Mouse (Mus musculus) layer of hippocampus, adult 8-10 months (tissue): ENCODE results near the gene Clec11a. TPM values are rescaled to one million over a fixed set of nuclear protein-coding genes. Genes with fewer than 3 reads are reported as not detected.
A peak's percentile ranks its signal among the peaks of the same experiment; 100 is the strongest.
"Not testable (repeated sequence)": the region's sequence is repeated elsewhere in the genome, so short reads cannot be mapped to it uniquely, and the experiment has no call there.

Experiments used
- DNase-seq, 2 experiments: peaks; one replicate each; pipeline ENCODE4 v3.0.0; 2022; ENCODE audit warnings: low spot score in 2 of 2
- total RNA-seq, 4 experiments: library from RNA; stranded (reverse); gene quantifications; 2 replicates each; pipeline ENCODE4 v1.2.4; 2022

The Clec11a gene
- total RNA-seq, 4 experiments from 2014 or later = 3.6 to 4.2 (median 3.6) TPM

- DNase-seq = no peak
Observed at GRCm38 (mm10) chr7:44326614-44327013, 19.9 kb upstream of the Clec11a start.

DNA sequence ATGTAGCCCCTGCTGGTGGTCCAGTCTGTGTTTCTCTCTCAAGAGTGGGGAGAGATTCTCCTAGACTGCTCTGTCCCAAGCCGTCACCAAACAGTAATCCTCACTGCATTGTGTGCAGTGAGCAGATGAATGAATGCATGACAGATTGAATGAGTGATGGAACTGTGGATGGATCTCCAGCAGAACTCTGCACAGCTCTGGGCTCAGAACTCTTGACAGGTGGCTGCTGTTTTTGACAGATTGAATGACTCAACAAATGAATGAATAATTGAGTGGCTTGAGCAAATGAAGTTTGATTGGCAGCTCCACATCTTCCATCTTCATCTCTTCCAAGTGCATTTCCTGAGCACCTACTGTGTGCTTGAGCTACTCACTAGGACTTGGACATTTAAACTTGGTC lies 15.6 kb upstream of the Clec11a start:
- no peak for DNase-seq

DNA sequence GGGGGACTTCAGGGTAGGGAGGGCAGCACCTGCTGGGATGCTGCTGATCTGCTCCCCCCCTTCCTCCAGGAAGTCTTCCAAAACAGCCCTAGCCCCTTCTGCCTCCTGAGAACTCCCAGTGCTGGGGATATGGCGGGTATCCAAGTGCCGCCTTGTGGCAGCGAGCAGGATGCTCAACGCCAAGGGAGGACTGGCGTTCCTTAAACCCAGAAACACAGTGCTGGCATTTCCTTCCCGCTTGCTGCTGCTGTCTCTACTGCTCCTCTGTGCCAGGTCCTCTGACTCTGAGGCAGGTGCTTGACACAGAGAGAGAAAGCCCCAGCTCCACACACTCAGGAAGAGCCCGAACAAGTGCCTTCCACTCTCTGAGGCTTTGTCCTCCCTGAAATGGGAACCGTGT lies 14.2 kb upstream of the Clec11a start:
- peak in 1 of 2 experiments; percentile 77 for DNase-seq

DNA sequence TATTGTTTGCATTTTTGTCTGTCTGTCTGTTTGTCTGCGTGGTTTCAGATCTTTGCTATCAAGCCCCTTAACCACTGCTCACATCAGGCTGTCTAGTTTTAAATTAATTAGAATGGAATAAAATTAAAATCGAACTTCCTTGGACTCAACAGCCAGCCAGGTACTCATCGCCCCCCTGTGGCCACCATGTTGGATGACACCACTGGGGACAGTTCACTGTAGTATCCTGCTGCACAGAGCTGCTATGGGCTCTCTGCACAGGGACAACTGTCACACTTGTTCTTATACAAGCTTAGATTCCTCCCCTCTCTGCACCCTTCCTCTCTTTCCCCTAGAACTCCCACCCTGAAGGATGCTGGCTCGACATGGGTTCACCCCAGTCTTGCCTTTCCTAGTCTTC lies 11.2 kb upstream of the Clec11a start:
- no peak for DNase-seq

- no peak for DNase-seq
Observed at GRCm38 (mm10) chr7:44312484-44312883, 5.8 kb upstream of the Clec11a start.

DNA sequence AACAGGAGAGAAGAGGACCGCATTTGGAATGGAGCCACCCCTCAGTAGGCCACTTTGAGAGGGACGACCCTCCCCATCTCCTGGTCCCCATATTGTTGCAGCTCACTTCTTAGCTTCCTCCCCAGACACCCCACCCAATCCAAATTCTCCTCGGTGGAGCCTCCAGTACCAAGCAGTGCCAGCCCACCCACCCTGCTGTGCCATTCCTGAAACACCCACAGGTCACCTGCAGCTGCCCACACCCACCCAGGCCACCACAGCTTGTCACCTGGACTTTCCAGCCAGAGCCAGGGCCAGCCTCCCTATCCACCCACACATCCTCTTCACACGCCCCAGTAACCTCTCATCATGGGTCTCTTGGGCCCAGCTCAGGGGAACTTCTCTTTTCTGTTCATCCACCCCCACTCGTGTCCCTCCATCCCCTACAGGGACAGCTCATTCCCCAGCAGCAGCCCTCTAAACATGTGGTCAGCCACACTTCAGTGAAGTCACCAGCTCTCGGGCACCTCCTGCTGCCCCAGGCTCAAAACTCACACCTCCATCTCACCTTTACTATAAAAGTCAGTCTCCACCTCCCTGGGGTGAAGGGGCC lies 5.1 kb upstream of the Clec11a start:
- no peak for DNase-seq

DNA sequence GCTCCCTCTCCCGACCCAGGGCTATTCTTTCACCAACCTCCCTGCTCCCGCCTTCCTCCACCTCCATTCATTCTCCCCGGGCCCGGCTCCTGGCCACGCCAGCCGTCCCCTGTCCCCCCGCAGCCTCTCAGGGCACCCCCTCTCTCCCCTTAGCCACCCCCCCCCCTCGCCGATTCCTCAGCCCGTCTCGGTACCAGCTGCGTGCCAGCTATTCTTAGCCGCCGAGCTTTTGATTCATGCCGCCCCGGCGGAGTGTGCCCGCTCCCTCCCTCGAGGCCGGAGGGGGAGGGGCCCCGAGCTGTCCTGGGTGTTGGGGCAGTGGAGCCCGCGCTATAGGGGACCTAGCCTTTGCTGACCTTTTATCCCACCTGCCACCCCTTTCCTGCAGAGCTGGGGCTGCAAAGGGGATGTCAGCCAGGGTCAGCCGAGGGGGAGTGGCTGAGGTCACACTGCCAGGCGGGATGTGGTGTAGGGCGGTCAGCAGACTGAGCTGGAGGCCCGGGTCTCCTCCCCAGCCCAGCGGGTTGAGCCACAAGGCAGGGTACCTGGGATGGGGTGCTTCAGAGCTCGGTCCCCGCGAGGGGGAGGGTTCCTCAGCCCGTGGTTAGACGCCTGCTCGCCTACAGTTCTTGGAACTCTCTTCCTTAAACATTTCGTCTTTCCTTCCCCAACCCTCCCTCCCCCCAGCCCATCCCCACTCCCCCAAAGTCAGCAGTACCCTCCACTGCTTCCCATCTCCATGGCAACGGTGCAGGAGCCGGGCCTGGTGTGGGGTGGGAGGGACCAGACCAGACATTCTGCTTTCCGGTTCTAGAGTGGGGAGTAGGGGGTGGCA lies 4.4 kb upstream of the Clec11a start:
- DNase-seq = no peak

DNA sequence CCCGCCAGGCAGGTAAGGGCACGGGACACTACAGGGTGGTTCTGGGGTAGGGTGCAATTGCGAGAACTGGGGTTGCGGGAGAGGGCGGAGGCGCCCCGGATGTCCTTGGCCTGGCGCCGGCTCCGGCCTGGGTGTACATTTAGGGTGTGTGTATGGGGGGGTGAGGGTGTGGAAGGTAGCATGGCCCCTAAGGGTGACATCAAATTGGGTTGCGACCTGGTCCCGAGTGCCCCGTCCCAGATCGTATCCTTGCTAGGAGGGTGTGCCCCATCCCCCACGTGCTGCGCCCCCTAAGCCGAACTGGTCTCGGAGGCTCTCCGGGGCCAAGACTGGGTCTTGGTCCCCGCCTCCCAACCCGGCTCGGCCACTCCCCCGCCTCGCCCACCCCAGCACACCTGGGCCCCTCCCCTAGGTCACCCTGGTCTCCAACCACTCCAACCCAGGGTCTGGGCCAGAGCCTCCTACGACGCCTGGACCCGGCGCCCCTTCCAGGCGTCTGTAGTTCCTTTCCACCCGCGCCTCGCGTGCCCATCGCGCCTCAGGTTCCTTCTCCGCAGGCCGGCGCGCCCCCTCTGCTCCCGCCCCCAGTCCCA lies 3.7 kb upstream of the Clec11a start:
- DNase-seq = no peak

DNA sequence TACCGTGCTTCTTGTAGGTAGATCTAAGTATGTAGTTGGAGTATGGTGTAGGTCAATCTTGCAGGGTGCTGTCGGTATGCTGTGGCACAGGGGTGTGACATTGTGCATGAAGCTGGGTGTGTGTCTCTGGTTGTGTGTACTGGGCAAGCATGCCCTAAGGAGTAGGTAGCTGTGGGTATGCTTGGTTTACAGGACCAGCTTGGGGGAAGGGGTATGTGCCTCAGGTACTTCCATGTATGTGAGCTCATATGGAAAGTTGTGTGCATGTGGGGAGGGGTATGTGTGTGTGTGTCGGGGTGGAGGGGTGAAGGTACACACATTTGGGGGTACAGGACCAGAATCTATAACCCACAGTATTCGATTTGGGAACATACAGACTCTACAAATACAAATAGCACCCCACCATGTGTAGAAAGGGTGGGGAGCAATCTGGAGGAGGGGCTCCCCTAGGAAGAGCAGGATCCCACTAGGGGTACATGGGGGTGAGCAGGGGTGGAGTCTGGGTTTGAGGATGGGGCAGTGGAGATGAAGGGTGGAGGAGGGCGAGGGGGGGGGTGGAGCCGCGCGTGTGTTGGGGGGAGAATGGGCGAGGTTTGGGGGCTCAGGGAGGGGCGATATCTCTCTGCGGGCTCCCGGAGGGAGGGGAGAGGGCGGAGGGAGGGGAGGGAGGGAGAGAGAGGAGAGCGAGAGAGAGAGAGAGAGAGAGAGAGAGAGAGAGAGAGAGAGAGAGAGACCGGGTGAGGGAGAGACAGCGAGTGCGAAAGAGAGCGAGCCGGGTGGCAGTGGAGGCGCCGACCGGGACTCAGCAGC lies 3.0 kb upstream of the Clec11a start, which contains the start of gene Shank1:
Gene Shank1, plus strand, starts transcription at position 779 of the 810 bp plus-strand sequence.
- DNase-seq = no peak

- DNase-seq = no peak
Observed at GRCm38 (mm10) chr7:44307261-44308020, 739 bp upstream of the Clec11a start.

- no peak for DNase-seq
Observed at GRCm38 (mm10) chr7:44305686-44306085, 1.0 kb downstream of the Clec11a start.

DNA sequence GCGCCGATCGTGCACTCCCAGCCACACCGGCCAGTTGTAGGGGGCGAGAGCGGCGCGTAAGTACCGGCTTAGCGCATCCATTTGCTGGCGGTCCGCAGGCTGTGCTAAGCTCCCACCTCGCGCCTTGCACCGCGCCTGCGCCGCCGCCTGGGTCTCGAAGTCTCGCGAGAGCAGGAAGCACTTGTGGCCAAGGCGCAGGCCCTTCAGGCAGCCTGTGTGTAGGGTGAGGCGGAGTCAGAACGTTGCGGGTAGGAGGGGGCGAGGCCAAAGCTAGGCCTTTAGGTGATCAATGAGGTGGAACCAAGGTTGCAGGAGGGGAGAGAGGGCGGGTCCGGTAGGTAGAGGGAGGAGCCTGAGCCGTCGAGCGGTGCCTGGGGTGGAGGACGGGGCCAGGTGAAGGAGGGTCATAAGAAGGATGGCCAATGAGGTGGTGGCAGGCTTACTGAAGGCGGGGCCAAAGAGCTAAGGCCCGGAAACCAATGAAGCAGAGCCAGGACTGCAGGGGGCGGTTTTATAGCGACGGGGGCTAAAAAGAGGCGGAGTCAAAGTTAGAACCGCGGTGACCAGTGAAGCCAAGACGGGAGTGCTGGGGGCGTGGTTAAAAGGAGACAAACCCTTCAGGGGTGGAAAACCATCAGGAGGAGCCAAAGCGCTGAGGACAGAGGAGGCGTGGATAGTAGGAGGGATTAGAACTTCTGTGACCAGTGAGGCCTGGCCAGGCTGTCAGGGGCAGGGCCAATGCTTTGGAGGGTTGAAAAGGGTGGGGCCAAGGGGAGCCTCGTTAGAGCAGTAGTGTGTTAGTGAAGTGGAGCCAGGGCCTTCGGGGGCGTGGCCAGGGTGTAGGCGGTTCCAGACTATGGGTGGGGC lies 1.7 kb downstream of the Clec11a start:
- DNase-seq = peak; percentile 97 to 98

GRCm38 (mm10) chr7:44304463-44304774 lies 2.3 kb downstream of the Clec11a start:
- no peak for DNase-seq

DNA sequence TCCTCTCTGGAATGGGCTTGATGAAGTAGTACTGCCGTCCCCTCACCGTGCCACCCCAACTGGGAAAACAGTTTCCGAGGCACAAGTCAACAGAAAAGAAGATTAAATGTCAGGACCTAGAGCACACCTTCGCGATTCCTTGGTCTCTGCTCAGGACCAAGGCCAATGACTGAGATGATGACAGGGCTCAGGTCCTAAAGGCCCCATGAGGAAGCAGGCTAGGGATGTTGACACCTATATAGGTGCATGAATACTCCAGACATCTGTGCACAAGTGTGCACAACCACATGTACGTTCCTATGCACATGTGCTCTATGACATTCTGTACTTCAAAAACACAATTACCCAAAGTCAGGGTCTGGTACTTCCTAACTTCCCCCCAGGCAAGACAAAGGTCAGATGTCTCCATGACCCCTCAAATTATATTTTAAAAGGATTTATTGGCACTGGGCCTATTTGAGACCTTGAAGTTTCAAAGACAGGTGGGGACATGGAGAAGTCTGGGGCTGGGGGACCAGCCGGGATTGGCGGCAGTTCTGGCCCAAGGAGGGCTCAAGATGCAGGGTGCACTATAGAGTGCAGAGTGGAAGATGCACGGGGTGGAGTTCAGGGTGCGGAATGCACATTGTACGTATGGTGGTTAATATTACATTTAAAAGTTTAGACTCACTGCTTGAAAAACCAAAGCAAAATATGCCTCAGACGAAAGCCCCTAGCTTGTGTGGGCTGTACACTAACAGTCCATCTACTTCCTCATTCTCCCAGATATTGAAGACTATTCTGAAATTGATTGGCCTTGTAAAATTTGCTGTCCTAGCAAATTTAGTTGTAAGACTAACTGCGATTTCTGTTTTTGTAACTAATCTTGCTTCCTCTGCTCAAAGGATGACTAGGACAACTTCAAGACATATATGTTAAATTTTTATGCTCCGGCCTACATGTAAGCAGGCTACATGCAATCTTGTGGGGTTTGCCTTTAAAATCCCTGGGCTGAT lies 3.1 kb downstream of the Clec11a start:
- DNase-seq = no peak

GRCm38 (mm10) chr7:44297501-44297900 lies 9.2 kb downstream of the Clec11a start:
- not testable (repeated sequence) for DNase-seq

DNA sequence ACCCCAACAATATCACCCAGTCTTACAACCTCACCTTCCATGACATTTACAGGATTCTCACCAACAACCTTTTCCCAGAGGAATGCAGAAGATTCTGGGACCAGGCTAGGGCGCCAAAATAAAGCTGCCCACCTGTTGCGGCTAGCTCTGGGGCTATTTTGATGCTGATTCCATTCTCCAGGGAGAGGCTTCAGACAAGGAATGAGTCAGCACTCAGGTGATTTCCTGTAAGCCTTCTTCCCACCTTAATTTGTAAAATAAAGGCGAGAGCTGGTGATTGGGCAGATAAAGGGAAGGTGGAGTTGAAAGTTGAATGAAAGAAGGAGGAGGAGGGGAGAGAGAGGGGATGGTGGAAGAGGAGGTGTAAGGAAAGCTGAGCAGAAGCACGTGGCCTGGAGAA lies 15.3 kb downstream of the Clec11a start:
- no peak for DNase-seq

GRCm38 (mm10) chr7:44290986-44291385 lies 15.7 kb downstream of the Clec11a start:
- DNase-seq = no peak

- DNase-seq = no peak
Observed at GRCm38 (mm10) chr7:44287760-44288159, 18.9 kb downstream of the Clec11a start.

GRCm38 (mm10) chr7:44281586-44281985 lies 25.1 kb downstream of the Clec11a start:
- DNase-seq = no peak
